ENCODE assay signal across 23 mouse cellular contexts in the genomic region with DNA sequence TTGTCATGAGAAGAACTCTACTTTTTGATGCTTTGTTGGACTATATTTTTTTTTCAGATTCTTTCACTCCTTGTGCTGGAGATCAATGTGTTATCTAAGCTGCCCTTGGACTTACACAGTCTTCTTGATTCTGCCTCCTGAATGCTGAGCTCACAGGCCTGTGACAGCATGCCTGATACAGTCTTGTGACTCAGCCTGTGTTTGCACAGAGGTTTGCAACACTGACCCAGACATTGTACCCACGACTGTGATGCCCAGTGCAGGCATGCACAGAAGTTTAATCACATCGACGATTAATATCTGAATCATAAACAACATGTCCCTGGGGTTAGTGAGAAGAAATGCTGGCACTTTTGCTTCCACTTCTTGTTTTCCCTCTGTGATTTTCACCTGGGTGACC.
DNase-seq lines count a peak whose midpoint lies in the region; ATAC-seq and TF ChIP-seq lines count a peak whose summit lies in the region.
"Had no signal": no experiment of that assay in that cellular context is flagged by ENCODE, and none has a peak within 500 bp of the region (broad histone marks: within the 10 kb centered on the region; RNA-seq: fewer than 3 reads in every experiment).

No protein-coding gene starts in this region.

- ATAC-seq in megakaryocyte, adult 5-6 weeks (ENCODE audit: poor library complexity, severe bottlenecking): no peak
- ATAC-seq: forebrain, embryonic 14.5 days; forebrain, postnatal 0 days; hindbrain, embryonic 16.5 days; intestine, embryonic 15.5 days had no signal

- TF ChIP-seq POLR2A in lung, adult 2 months (IDR thresholded peaks at IDR 0.05; ENCODE audit: borderline replicate concordance, extremely low read depth, low read depth, low read length): no peak

- TF ChIP-seq CTCF in lung, adult 2 months (IDR thresholded peaks at IDR 0.05; ENCODE audit: insufficient read depth, low read length): no peak

- peak; percentile 49 to 61 for DNase-seq in adrenal gland, adult (ENCODE audit: inconsistent age in 2 of 2, low spot score in 1 of 2)
- no peak for DNase-seq in adrenal gland, adult 18-20 months (ENCODE audit: low spot score in 2 of 2)
- DNase-seq in urinary bladder, postnatal 14 days (ENCODE audit: low spot score): peak; percentile 19
- no peak for DNase-seq in urinary bladder, postnatal 4 days (ENCODE audit: low spot score in 2 of 2)
- DNase-seq in adrenal gland, postnatal 14 days: peak; percentile 10
- no peak for DNase-seq in lung, adult 2 months
- DNase-seq: cerebellum, adult 18-20 months; cerebellum, adult 9-10 months; cerebellum, postnatal 14 days; forebrain, postnatal 0 days; gastrocnemius, adult 2 months; gastrocnemius, postnatal 14 days; heart, adult 11 months; heart, postnatal 10 days; heart, postnatal 36 days had no signal

- 62% methylated on average over 3 of the region's 3 CpGs for WGBS in lung, adult 2 months

- no peaks in the 10 kb centered on the region for H3K4me1 ChIP-seq in lung, adult 2 months (ENCODE audit: control insufficient read depth, insufficient read depth, low read length)
- H3K4me1 ChIP-seq: heart, embryonic 15.5 days; intestine, embryonic 15.5 days had no signal

- no peak overlapping the region for H3K4me3 ChIP-seq in lung, adult 2 months (replicated peaks; ENCODE audit: extremely low read depth, low read depth, low read length)
- H3K4me3 ChIP-seq: forebrain, embryonic 10.5 days; gastrocnemius, adult 2 months; heart, embryonic 15.5 days; hindbrain, embryonic 10.5 days; hindbrain, embryonic 13.5 days; intestine, embryonic 15.5 days had no signal

Comparison
In these comparisons a context has a peak if more than half of its experiments do, and no peak if none do; other contexts are left out.
1. DNase-seq: peak in adrenal gland, adult (2 of 2), urinary bladder, postnatal 14 days (single experiment) and adrenal gland, postnatal 14 days (single experiment); none in adrenal gland, adult 18-20 months (0 of 2), urinary bladder, postnatal 4 days (0 of 2) and lung, adult 2 months (single experiment).